Mouse (Mus musculus) subcutaneous adipose tissue, adult 2 months (tissue): Measurements from ENCODE around the gene Ednra. TPM values are rescaled to one million over a fixed set of nuclear protein-coding genes. Genes with fewer than 3 reads are reported as not detected.

Experiments
- polyA plus RNA-seq: library from polyadenylated mRNA; depleted of rRNA; stranded (reverse); fragments of >200 nt; gene quantifications from 2 replicates; pipeline ENCODE4 v1.2.3, GENCODE M21; 2012; ENCODE audit warnings: low replicate concordance; rRNA removed

The Ednra gene
- 16.0 and 66.2 TPM in 2 replicates for polyA plus RNA-seq

DNA sequence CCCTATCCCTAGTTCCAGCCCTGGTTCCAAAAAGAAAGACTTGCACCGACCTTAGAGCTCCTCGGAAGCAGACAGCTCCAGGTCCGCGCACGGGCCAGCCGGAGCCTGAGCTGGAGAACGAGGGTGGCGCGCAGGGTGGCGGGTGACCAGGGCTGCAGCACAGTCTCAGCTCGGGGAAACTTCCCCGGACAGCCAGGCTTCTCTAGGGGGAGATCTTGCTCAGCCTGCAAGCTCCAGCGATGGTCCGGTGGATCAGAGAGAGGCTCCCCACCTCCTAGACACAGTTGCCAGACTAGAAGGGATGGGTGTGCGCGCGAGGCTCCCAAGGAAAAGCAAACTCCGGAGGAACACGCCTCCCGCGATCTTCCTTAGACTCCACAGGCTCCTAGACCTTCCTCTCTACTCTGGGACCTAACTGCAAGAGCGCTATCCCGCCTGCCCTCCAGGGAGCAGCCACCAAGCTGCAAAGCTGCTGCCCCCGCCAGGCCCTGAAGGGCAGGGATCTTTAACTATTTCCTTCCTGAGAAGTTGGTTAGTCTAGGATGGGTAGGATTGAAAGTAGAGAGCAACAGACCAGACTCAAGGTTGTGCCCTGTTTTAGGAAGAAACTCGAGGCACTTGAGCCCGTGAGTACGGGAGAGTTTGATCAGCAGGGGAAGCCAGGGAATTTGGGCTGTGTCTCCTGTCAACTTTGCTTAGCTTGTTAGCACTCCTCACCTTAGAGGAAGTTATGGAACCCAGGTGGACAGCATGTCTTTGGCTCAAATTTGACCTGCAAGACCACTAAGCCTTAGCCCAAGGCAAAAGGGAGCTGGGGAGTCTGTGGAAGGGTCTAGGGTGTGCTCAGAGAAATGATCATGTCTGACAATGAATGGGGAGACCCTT is at the start of gene Ednra:
Gene Ednra (minus strand): TSS at position 419 of the 885 bp plus-strand sequence.

Other genes starting within 250 kb of the Ednra start
- 10.9 and 30.0 TPM in 2 replicates for gene Arhgap10, start 206.5 kb downstream of the Ednra start, polyA plus RNA-seq
- gene Prmt9, start 175.1 kb downstream of the Ednra start, polyA plus RNA-seq = 9.1 and 13.8 TPM in 2 replicates
- gene Tmem184c, start 113.8 kb downstream of the Ednra start, polyA plus RNA-seq = 15.3 TPM in 2 replicates